Mouse (Mus musculus) adrenal gland, postnatal 36 days (tissue): Measurements from ENCODE around the gene B230217C12Rik. TPM values are rescaled to one million over a fixed set of nuclear protein-coding genes. Genes with fewer than 3 reads are reported as not detected.
A peak's percentile ranks its signal among the peaks of the same experiment; 100 is the strongest.

Experiments used
- DNase-seq, 2 experiments: peaks; one replicate each; pipeline ENCODE4 v3.0.0; 2021; ENCODE audit warnings: mixed read lengths in 1 of 2
- total RNA-seq, 2 experiments: library from RNA; stranded (reverse); gene quantifications; 2 replicates each; pipeline ENCODE4 v1.2.3; 2021

Gene B230217C12Rik
- total RNA-seq, 2 experiments from 2014 or later, result 2.8 to 3.6 TPM

GRCm38 (mm10) chr11:97808621-97809234 lies 31.9 kb upstream of the B230217C12Rik start:
- peak in 1 of 2 experiments; percentile 64 for DNase-seq

GRCm38 (mm10) chr11:97809235-97810121 lies 31.1 kb upstream of the B230217C12Rik start:
- no peak for DNase-seq

DNA sequence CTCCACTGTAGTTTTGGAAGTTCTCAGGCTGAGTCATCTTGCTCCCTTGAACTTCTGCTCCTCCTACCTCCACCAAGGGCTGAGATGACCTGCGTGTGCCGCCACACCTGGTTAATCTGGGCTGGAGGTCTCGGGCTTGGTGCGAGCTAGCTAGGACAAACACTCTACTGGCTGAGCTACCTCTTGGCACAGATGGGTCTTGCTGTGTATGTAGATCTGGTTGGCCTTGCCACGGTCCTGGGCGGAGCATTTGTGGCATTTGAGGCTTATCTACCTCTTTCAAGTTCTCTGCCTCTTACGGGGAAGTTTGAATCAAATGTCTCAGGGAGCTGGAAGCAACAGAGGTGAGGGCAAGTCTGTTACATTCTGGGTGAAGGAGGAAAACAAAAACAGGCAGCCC lies 30.2 kb upstream of the B230217C12Rik start:
- DNase-seq, result peak; percentile 45 to 64

- DNase-seq, result no peak
Observed at GRCm38 (mm10) chr11:97810970-97811369, 29.6 kb upstream of the B230217C12Rik start.

DNA sequence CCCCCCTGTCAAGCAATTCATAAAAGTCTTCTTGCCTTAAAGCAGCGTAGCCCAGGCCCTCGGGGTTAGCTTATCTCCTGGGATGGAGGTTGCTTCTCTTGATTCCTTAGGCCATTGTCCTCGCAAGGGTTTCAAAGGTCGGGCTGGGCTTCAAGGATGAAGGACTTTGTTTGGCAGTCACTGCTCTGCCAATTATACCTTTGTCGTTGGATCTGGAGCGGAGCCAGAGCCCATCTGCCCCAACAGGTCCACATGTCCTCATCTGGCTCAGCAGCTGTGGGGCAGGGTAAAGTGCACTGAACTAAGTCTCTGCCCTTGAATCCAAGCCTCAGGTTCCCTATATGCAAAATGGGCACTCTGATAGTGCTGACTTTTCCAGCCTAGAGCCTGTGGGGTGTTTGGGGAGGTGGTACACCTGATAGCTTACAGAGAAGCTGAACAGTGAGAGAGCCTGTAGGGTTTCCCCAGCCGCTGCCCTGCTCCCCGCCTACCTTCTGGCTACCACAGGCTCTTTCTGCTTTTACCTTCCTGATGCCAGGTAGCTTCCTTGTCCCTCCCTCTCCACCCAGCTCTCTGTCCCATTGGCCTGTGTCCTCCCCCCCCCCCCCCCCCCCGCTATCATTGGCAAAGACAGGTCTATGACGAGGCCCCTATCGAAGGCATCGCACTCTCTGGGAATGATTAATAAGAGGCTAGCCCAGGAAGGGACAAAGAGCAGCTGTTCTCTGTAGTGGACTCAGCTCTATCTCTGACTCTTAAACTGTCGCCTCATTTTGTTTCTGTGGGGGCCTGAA lies 28.8 kb upstream of the B230217C12Rik start:
- peak in 1 of 2 experiments; percentile 49 for DNase-seq

DNA sequence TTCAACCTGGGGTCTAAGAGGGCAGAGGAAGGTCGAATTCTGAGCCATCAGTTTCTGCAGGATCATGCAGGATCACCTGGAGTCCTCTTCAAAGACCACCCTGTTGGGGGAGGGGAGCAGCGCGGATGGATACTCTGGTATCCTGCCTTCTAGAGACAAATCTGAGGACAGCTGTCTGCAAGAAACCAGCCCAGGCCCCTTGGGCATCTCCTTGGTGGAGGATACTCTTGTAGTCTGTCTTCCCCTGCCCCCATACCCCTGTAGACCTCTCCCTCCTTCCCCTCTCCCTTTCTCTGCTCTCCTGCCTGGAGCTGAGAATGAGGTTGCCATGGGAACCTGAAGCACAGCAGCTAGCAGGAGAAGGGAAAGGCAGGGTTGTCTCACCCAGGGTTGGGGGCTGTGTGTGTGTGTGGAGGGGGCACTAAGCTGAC lies 28.1 kb upstream of the B230217C12Rik start:
- DNase-seq, result no peak

DNA sequence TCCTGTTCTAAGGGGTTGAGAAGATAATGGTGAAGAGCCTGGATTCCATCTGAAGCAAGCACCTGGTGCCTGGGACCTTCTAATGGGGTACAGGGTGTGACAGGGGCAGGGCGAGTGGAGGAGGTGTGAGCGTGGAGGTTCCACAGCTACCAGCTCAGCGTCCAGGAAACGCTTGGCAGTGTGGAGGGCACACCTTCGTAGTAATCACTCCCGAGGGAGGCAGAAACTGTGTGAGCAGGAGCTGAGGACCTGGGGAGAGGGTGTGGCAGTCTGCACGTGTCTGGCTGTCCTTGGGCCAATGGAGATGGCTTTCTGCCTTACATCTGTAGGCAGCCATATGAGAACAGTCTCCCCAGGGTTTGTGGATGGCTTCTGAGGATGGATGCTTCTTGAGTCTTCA lies 27.5 kb upstream of the B230217C12Rik start:
- DNase-seq, result no peak

DNA sequence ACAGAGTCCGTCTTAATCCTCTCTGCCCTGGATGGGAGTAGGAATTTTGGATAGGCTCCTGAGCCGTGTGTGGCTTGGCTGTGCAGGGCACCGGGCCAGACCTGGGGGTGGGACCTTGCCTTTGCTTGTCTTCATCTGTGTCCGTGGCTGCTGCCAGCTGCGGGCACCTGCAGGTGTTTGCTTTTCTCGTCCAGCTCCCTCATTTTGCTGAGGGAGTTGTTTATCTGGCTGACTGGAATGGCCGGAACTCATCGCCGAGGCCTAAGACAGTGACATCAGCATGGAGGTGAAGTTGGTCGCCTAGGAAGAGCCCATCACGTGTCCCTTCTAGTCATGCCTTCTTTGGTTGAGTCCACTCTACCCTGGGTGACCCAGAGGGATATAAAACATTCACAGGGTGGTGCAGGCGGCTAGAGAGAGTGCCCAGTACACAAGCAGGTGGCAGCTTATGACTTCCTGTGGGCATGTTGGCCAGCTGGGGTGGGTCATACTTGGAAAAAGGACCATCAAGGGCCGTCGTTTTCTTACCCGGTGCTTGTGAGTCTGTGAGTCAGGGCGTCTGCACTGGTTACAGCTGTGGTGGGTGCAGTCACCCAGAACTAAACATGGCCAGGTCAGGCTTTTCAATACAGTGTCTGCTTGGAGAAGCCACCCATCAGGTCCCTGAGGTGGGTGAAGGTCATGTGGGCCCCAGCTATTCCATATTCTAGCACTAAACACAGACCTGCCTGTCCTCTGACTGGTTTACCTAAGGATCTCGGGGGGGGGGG lies 26.6 kb upstream of the B230217C12Rik start:
- DNase-seq, result no peak

DNA sequence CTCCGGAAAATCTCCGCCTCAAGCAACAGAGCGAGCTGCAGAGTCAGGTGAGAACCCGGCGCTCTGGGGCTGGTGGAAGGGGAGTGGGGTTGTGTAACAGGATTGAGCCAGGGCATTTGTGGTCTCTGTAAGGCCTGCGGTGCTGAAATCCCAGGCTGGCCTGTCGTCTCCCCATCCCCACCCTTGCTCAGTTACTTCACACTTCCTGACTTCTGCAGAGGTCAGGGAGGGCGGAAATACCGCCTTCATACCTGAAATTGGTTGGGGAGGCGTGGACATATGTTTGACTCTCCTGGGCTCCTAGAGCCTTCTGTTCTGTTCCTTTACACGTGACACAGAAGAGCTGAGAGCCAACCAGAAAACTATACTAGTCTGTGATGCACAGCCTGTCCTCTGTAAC lies 24.8 kb upstream of the B230217C12Rik start:
- DNase-seq, result no peak

DNA sequence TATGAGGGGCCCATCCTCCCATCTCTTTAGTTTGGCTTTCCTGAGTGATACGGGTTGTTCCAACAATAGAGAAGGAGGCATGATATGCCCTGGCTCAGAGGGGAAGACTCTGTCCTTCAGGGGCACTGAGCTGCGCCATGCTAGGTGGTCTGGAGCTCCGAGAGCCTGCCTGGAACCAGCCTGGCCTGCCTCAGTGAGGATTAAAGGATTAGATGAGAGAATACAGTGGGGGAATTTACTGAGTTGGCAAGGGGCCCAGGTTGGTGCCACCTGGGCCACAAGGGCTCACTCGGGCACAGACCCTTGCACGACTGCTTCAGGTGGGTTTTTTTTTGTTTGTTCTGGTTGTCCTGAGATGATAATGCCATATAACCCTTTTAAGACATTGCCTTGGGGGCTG lies 24.4 kb upstream of the B230217C12Rik start:
- no peak for DNase-seq

DNA sequence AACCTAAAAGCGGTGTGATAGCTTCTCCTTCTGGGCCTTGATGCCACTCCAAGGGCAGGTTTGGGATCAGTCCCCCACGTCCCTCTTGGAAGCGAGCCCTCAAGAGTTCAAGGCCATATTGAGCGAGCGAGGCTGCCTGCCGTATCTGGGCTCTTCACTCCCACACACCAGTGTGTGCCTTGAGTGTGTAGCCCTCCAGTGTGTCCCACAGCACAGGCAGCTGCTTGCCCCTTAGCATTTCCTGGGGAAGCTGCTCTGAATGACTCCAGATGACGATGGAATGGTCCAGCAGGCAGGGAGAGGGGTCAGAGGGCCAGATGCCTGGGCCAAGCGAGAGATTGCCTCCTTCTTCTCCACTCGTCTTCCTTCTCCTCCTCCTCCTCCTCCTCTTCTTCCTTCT lies 23.7 kb upstream of the B230217C12Rik start:
- peak; percentile 60 to 63 for DNase-seq

DNA sequence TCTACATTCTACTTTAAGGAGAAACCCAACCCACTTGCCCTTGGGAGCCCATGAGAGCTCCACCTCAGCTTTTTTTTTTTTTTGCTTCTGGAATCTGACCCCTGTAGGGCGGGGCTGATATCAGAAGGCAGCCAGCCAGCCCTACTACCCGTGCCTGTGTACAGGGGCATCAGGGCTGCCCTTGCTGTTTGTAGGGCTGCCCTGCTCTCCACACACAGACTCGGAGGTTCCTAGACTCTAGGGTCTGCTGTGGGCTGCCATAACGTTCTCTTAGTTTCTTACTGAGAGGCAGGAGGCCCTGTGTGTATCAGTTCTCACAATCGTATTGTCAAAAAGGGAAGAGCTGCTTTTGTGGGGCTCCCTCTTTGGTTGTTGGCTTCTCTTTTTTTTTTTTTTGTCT lies 23.2 kb upstream of the B230217C12Rik start:
- peak in 1 of 2 experiments; percentile 72 for DNase-seq

DNA sequence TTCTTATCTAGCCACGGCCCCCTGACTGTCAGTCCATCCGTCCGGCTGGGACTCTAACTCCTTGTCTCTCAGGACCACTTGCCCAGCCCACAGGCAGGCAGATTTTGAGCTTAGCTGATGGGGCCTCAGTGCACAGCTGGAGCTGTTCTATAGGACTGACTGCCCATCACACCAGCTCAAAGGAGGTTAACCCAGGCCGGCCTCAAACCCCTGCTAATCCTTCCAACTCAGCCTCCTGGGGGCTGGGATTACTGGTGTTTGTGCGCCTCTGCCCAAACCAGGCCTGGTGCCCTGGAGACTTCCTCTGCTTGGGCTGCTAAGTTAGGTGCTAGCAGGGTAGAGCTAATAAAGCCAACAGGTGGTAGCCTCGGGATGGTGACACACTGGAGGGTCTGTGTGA lies 22.6 kb upstream of the B230217C12Rik start:
- DNase-seq, result no peak

- peak in 1 of 2 experiments; percentile 67 for DNase-seq
Observed at GRCm38 (mm10) chr11:97818571-97818970, 22.0 kb upstream of the B230217C12Rik start.

DNA sequence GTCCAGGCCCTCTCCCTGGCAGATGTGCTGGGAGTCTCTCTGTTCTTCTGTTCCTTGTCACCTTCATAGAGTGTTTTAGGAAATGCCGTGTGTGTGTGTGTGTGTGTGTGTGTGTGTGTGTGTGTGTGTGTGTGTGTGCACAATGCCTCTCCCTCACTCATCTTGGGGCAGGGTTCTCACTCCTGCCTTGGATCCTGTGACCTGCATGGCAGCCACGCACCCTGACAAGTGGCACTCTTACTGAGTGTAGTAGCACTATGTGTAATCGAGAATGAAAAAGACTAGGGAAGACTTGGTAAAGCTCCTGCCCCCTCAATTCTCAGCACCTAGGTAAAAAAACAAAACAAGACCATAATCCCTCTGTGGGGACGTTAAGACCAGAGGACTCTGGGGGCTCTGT lies 21.5 kb upstream of the B230217C12Rik start:
- DNase-seq, result no peak

GRCm38 (mm10) chr11:97819923-97820322 lies 20.7 kb upstream of the B230217C12Rik start:
- no peak for DNase-seq

- DNase-seq, result peak; percentile 91 to 92
Observed at GRCm38 (mm10) chr11:97820840-97821239, 19.7 kb upstream of the B230217C12Rik start.

DNA sequence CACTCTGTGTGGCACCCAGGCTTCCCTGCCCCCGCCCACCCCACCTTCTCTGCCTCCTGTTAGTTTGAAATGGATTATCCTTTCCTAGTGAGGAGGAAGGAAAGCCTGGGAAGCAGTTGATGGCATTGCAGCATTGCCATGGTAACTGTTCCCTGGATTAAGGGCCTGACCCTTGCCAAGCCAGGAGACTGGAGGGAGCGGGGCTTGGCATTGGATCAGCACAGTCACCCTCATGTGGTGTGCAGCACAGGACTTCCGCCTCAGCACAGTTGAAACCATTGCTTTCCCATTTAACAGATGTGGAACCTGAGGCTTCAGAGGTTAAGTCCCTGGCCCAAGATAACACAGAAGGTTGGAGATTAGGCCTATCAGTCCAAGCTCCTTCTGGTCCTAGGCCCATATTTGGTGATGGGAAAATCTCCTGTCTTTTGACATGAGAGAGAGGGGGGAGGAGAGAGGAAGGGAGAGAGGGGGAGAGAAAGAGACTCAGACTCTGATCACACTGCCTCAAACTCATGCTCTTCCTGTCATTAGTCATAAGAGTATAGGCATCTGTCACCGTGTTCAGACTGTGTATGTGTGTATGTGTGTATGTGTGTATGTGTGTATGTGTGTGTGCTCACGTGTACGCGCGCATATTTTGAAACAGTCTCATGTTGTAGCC lies 19.0 kb upstream of the B230217C12Rik start:
- peak in 1 of 2 experiments; percentile 56 for DNase-seq

GRCm38 (mm10) chr11:97822840-97823603 lies 17.6 kb upstream of the B230217C12Rik start:
- peak in 1 of 2 experiments; percentile 49 for DNase-seq

DNA sequence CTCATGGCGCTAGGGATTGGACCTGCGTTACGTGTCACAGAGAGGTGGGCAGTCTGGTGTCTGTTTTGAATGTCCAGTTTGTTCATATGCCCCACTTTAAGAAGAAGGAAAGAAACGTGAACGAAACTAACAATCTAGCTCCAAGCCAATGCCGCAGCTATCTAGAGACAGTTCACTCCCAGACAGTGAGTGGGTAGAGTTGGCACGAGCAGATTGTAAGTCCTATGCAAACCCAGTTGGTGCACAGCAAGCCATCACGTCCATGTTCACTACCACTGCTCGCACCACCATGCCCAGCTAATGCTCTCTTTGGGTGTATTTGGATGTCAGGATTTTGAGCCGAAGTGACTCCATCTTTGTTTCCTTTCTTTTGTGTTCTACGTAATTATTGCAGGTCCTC lies 16.4 kb upstream of the B230217C12Rik start:
- no peak for DNase-seq
